Comparison of ENCODE assay signal across 21 mouse cellular contexts in genomic region chr10:8719345-8719744, GRCm38 (mm10).
A peak's percentile ranks its signal among the peaks of the same experiment; 100 is the strongest.
DNase-seq lines count a peak whose midpoint lies in the region; ATAC-seq and TF ChIP-seq lines count a peak whose summit lies in the region.
"Had no signal": no experiment of that assay in that cellular context is flagged by ENCODE, and none has a peak within 500 bp of the region (broad histone marks: within the 10 kb centered on the region; RNA-seq: fewer than 3 reads in every experiment).

No protein-coding gene starts in this region.

- H3K4me3 ChIP-seq in hindbrain, postnatal 0 days (ENCODE audit: low read length): no peak overlapping the region
- H3K4me3 ChIP-seq in hindbrain, embryonic 12.5 days: no peak overlapping the region
- H3K4me3 ChIP-seq in midbrain, postnatal 0 days (ENCODE audit: low read depth, low read length): no peak overlapping the region
- no peak overlapping the region for H3K4me3 ChIP-seq in midbrain, embryonic 16.5 days (ENCODE audit: low read depth, low read length)
- H3K4me3 ChIP-seq: embryonic facial prominence, embryonic 10.5 days; embryonic facial prominence, embryonic 12.5 days; forebrain, embryonic 13.5 days; forebrain, embryonic 15.5 days had no signal

- no peak overlapping the region for H3K27ac ChIP-seq in hindbrain, postnatal 0 days
- no peak overlapping the region for H3K27ac ChIP-seq in hindbrain, embryonic 12.5 days
- H3K27ac ChIP-seq in midbrain, postnatal 0 days (ENCODE audit: low read depth, low read length): no peak overlapping the region
- no peak overlapping the region for H3K27ac ChIP-seq in midbrain, embryonic 16.5 days (ENCODE audit: low read length)
- H3K27ac ChIP-seq: embryonic facial prominence, embryonic 10.5 days; embryonic facial prominence, embryonic 12.5 days; forebrain, embryonic 13.5 days; forebrain, embryonic 15.5 days had no signal

- ATAC-seq in hindbrain, postnatal 0 days: peak; percentile 68
- ATAC-seq in hindbrain, embryonic 12.5 days (ENCODE audit: low FRiP score): no peak
- peak; percentile 49; the same call in 1 of the 2 replicates for ATAC-seq in midbrain, postnatal 0 days (ENCODE audit: low FRiP score)
- no peak; the same call in 1 of the 2 replicates for ATAC-seq in midbrain, embryonic 16.5 days
- ATAC-seq: activated CD4-positive, CD25-positive, alpha-beta regulatory T cell, adult 4 months; CD4-positive, CD25-positive, alpha-beta regulatory T cell, adult 4 months; forebrain, embryonic 13.5 days; forebrain, embryonic 15.5 days; Patski had no signal

- no peak overlapping the region for H3K9ac ChIP-seq in hindbrain, postnatal 0 days (replicated peaks; ENCODE audit: low read length)
- no peak overlapping the region for H3K9ac ChIP-seq in hindbrain, embryonic 12.5 days
- no peak overlapping the region for H3K9ac ChIP-seq in midbrain, postnatal 0 days (replicated peaks; ENCODE audit: low read length, poor library complexity, severe bottlenecking)
- no peak overlapping the region for H3K9ac ChIP-seq in midbrain, embryonic 16.5 days (ENCODE audit: low read depth, low read length)
- H3K9ac ChIP-seq: embryonic facial prominence, embryonic 12.5 days; forebrain, embryonic 13.5 days; forebrain, embryonic 15.5 days had no signal

- no peak overlapping the region for H3K4me2 ChIP-seq in hindbrain, postnatal 0 days (ENCODE audit: low read depth, low read length)
- no peak overlapping the region for H3K4me2 ChIP-seq in hindbrain, embryonic 12.5 days (replicated peaks)
- H3K4me2 ChIP-seq in midbrain, postnatal 0 days (ENCODE audit: low read depth, low read length, poor library complexity, severe bottlenecking): no peak overlapping the region
- H3K4me2 ChIP-seq in midbrain, embryonic 16.5 days (ENCODE audit: low read length): no peak overlapping the region
- H3K4me2 ChIP-seq: embryonic facial prominence, embryonic 12.5 days; forebrain, embryonic 13.5 days; forebrain, embryonic 15.5 days had no signal

- no peaks in the 10 kb centered on the region for H3K27me3 ChIP-seq in hindbrain, postnatal 0 days (ENCODE audit: insufficient read depth, low read length)
- no peaks in the 10 kb centered on the region for H3K27me3 ChIP-seq in hindbrain, embryonic 12.5 days
- H3K27me3 ChIP-seq in midbrain, postnatal 0 days (ENCODE audit: insufficient read depth, low read length): no peaks in the 10 kb centered on the region
- no peaks in the 10 kb centered on the region for H3K27me3 ChIP-seq in midbrain, embryonic 16.5 days (ENCODE audit: control insufficient read depth, insufficient read depth, low read depth, low read length)
- H3K27me3 ChIP-seq: embryonic facial prominence, embryonic 12.5 days; forebrain, embryonic 13.5 days; forebrain, embryonic 15.5 days; Patski had no signal

- 37% methylated on average over 13 of the region's 13 CpGs for WGBS in hindbrain, postnatal 0 days
- WGBS in hindbrain, embryonic 12.5 days: 52% methylated on average over 13 of the region's 13 CpGs
- WGBS in midbrain, postnatal 0 days: 58% methylated on average over 13 of the region's 13 CpGs
- 51% methylated on average over 13 of the region's 13 CpGs for WGBS in midbrain, embryonic 16.5 days

- no peak for TF ChIP-seq CTCF in hindbrain, postnatal 0 days (IDR thresholded peaks at IDR 0.05; ENCODE audit: low read depth)
- TF ChIP-seq CTCF in midbrain, postnatal 0 days (IDR thresholded peaks at IDR 0.05): no peak

- H3K9me3 ChIP-seq in hindbrain, postnatal 0 days (ENCODE audit: low read length): no peaks in the 10 kb centered on the region
- H3K9me3 ChIP-seq in hindbrain, embryonic 12.5 days (replicated peaks): no peaks in the 10 kb centered on the region
- H3K9me3 ChIP-seq in midbrain, postnatal 0 days (ENCODE audit: low read length): no peaks in the 10 kb centered on the region
- no peaks in the 10 kb centered on the region for H3K9me3 ChIP-seq in midbrain, embryonic 16.5 days (replicated peaks; ENCODE audit: control insufficient read depth, low read length, poor library complexity, severe bottlenecking)
- H3K9me3 ChIP-seq: embryonic facial prominence, embryonic 10.5 days; embryonic facial prominence, embryonic 12.5 days; forebrain, embryonic 13.5 days; forebrain, embryonic 15.5 days had no signal

- peaks cover 7% of the 10 kb centered on the region; the same call in 1 of the 2 replicates for H3K36me3 ChIP-seq in hindbrain, postnatal 0 days (ENCODE audit: insufficient read depth, low read length)
- H3K36me3 ChIP-seq in hindbrain, embryonic 12.5 days: peaks cover 6% of the 10 kb centered on the region; the same call in 1 of the 2 replicates
- no peaks in the 10 kb centered on the region for H3K36me3 ChIP-seq in midbrain, postnatal 0 days (ENCODE audit: insufficient read depth, low read length)
- no peaks in the 10 kb centered on the region for H3K36me3 ChIP-seq in midbrain, embryonic 16.5 days (ENCODE audit: control insufficient read depth, insufficient read depth, low read length)
- H3K36me3 ChIP-seq: forebrain, embryonic 15.5 days; G1E had no signal

- DNase-seq in heart, adult 11 months: peak; percentile 59
- DNase-seq in heart, postnatal 10 days: no peak
- DNase-seq in hindbrain, postnatal 0 days (ENCODE audit: low spot score): peak; percentile 28
- DNase-seq in midbrain, postnatal 0 days (ENCODE audit: low spot score): peak; percentile 21
- DNase-seq: adrenal gland, adult 8-10 months; adrenal gland, postnatal 14 days; adrenal gland, postnatal 36 days; B cell, adult 2 months; cerebellum, adult 11-12 months; cerebellum, adult 9-10 months; cerebellum, postnatal 25 days had no signal

- H3K4me1 ChIP-seq in hindbrain, postnatal 0 days (ENCODE audit: insufficient read depth, low read length): no peaks in the 10 kb centered on the region
- H3K4me1 ChIP-seq in hindbrain, embryonic 12.5 days: no peaks in the 10 kb centered on the region
- H3K4me1 ChIP-seq in midbrain, postnatal 0 days (ENCODE audit: insufficient read depth, low read length): no peaks in the 10 kb centered on the region
- no peaks in the 10 kb centered on the region for H3K4me1 ChIP-seq in midbrain, embryonic 16.5 days (ENCODE audit: control insufficient read depth, insufficient read depth, low read length)
- H3K4me1 ChIP-seq: embryonic facial prominence, embryonic 10.5 days; embryonic facial prominence, embryonic 12.5 days; forebrain, embryonic 13.5 days; forebrain, embryonic 15.5 days had no signal

- intact Hi-C loops in heart, postnatal 10 days (cut with DNase I): loop anchor here (5.0 kb wide), 1 partner anchor 477 kb away; no protein-coding TSS in a partner anchor

Comparison
In these comparisons a context has a peak if more than half of its experiments do, and no peak if none do; other contexts are left out.
1. DNase-seq: peak in heart, adult 11 months (single experiment), hindbrain, postnatal 0 days (single experiment) and midbrain, postnatal 0 days (single experiment); none in heart, postnatal 10 days (0 of 2).
2. ATAC-seq: peak in hindbrain, postnatal 0 days (single experiment) and midbrain, postnatal 0 days (single experiment); none in hindbrain, embryonic 12.5 days (single experiment) and midbrain, embryonic 16.5 days (single experiment).